Mouse (Mus musculus) adrenal gland, postnatal 0 days (tissue): ENCODE measurements around the gene Bcar1. TPM values are rescaled to one million over a fixed set of nuclear protein-coding genes. Genes with fewer than 3 reads are reported as not detected.

Source experiments
- microRNA-seq: library from miRNA; unstranded; fragments of <30 nt; microRNA quantifications from one replicate; pipeline ENCODE4, GENCODE M21; 2016; ENCODE audit warnings: borderline replicate concordance; ENCODE audit not compliant: insufficient number of aligned reads
- polyA plus RNA-seq: library from polyadenylated mRNA; unstranded; fragments of >200 nt; fragmentation: Nextera tagmentation; extraction: Ambion mirVana; gene quantifications from 2 replicates; pipeline ENCODE4 v1.2.1, GENCODE M21; 2015

Bcar1 gene
- polyA plus RNA-seq: 26.1 and 47.7 TPM in 2 replicates

GRCm38 (mm10) chr8:111743792-111744696, at the start of gene Bcar1:
TSS of gene Bcar1 (minus strand) at chr8:111743809.

GRCm38 (mm10) chr8:111690960-111691445, 52.6 kb downstream of the Bcar1 start, which contains the start of gene Ctrb1:
TSS of gene Ctrb1 (minus strand) at chr8:111691010.

Small RNAs within 50 kb of the gene (microRNA-seq; reads per million reads assigned to microRNA genes)
- not detected for gene Mir7076

Other genes starting within 250 kb of the Bcar1 start
- 3.1 and 4.4 TPM in 2 replicates for gene Wdr59, start 221.7 kb downstream of the Bcar1 start, polyA plus RNA-seq
- gene Znrf1, start 207.7 kb downstream of the Bcar1 start, polyA plus RNA-seq: 26.8 and 27.8 TPM in 2 replicates
- gene Ldhd, start 113.4 kb downstream of the Bcar1 start, polyA plus RNA-seq: 6.5 and 18.2 TPM in 2 replicates
- 13.1 and 15.6 TPM in 2 replicates for gene Zfp1, start 100.4 kb downstream of the Bcar1 start, polyA plus RNA-seq
- 0.30 and 0.58 TPM in 2 replicates for gene Ctrb1, start 52.8 kb downstream of the Bcar1 start, polyA plus RNA-seq
- gene Cfdp1, start 110.5 kb upstream of the Bcar1 start, polyA plus RNA-seq: 182 and 214 TPM in 2 replicates
- gene Tmem170, start 132.9 kb upstream of the Bcar1 start, polyA plus RNA-seq: 3.3 and 4.4 TPM in 2 replicates
- 0.27 and 0.39 TPM in 2 replicates for gene Chst5, start 166.6 kb upstream of the Bcar1 start, polyA plus RNA-seq
- gene Tmem231, start 190.1 kb upstream of the Bcar1 start, polyA plus RNA-seq: 6.7 and 9.1 TPM in 2 replicates
- gene Gabarapl2, start 196.9 kb upstream of the Bcar1 start, polyA plus RNA-seq: 381 and 395 TPM in 2 replicates
- 3.0 and 4.5 TPM in 2 replicates for gene Adat1, start 248.5 kb upstream of the Bcar1 start, polyA plus RNA-seq